Mouse (Mus musculus) neural tube, embryonic 10.5 days (tissue): Measurements from ENCODE around the gene Ldhd.

Experiments
- DNase-seq: peaks from one replicate; pipeline ENCODE4 v3.0.0-alpha.2; 2017; ENCODE audit warnings: low spot score; ENCODE audit errors: extremely low spot score

Ldhd gene

GRCm38 (mm10) chr8:111628401-111628800 is 1.8 kb downstream of the Ldhd start:
- no peak for DNase-seq

- no peak for DNase-seq
Observed at GRCm38 (mm10) chr8:111627923-111628322, 2.3 kb downstream of the Ldhd start.

- DNase-seq, result no peak
Observed at GRCm38 (mm10) chr8:111626933-111627332, 3.2 kb downstream of the Ldhd start.

GRCm38 (mm10) chr8:111626528-111626820 is 3.7 kb downstream of the Ldhd start:
- no peak for DNase-seq

GRCm38 (mm10) chr8:111625694-111626527 is 4.3 kb downstream of the Ldhd start:
- DNase-seq, result peak; percentile 78

- DNase-seq, result no peak
Observed at GRCm38 (mm10) chr8:111624853-111625221, 5.3 kb downstream of the Ldhd start.

GRCm38 (mm10) chr8:111624081-111624852 is 5.9 kb downstream of the Ldhd start:
- no peak for DNase-seq

GRCm38 (mm10) chr8:111622553-111622952 is 7.6 kb downstream of the Ldhd start:
- no peak for DNase-seq

- DNase-seq, result no peak
Observed at GRCm38 (mm10) chr8:111622104-111622503, 8.1 kb downstream of the Ldhd start.

GRCm38 (mm10) chr8:111619936-111620335 is 10.2 kb downstream of the Ldhd start:
- no peak for DNase-seq

GRCm38 (mm10) chr8:111618273-111618672 is 11.9 kb downstream of the Ldhd start:
- no peak for DNase-seq

GRCm38 (mm10) chr8:111617812-111618211 is 12.4 kb downstream of the Ldhd start:
- no peak for DNase-seq

- DNase-seq, result no peak
Observed at GRCm38 (mm10) chr8:111614786-111615701, 15.1 kb downstream of the Ldhd start.

- DNase-seq, result no peak
Observed at GRCm38 (mm10) chr8:111613181-111613580, 17.0 kb downstream of the Ldhd start.

GRCm38 (mm10) chr8:111607414-111607813 is 22.8 kb downstream of the Ldhd start:
- no peak for DNase-seq

- DNase-seq, result no peak
Observed at GRCm38 (mm10) chr8:111606961-111607360, 23.2 kb downstream of the Ldhd start.

GRCm38 (mm10) chr8:111604986-111605385 is 25.2 kb downstream of the Ldhd start:
- DNase-seq, result no peak

GRCm38 (mm10) chr8:111602050-111602449 is 28.1 kb downstream of the Ldhd start:
- no peak for DNase-seq

GRCm38 (mm10) chr8:111599707-111600444 is 30.3 kb downstream of the Ldhd start:
- DNase-seq, result no peak

GRCm38 (mm10) chr8:111597310-111597709 is 32.9 kb downstream of the Ldhd start:
- DNase-seq, result no peak

- DNase-seq, result no peak
Observed at GRCm38 (mm10) chr8:111596485-111596821, 33.7 kb downstream of the Ldhd start.
